Mouse (Mus musculus) brain, adult 2 months (tissue): ENCODE results near the gene Mrfap1.

ENCODE experiments used
- DNase-seq: peaks from one replicate; pipeline ENCODE4 v3.0.0; 2011; ENCODE audit warnings: low read depth, low spot score

The Mrfap1 gene

GRCm38 (mm10) chr5:36786052-36786451 lies 10.5 kb downstream of the Mrfap1 start:
- no peak for DNase-seq

GRCm38 (mm10) chr5:36779512-36779911 lies 17.1 kb downstream of the Mrfap1 start:
- no peak for DNase-seq

- DNase-seq: no peak
Observed at GRCm38 (mm10) chr5:36778901-36779300, 17.7 kb downstream of the Mrfap1 start.

- no peak for DNase-seq
Observed at GRCm38 (mm10) chr5:36777186-36777585, 19.4 kb downstream of the Mrfap1 start.

GRCm38 (mm10) chr5:36776021-36776575 lies 20.5 kb downstream of the Mrfap1 start:
- no peak for DNase-seq

GRCm38 (mm10) chr5:36775317-36775716 lies 21.3 kb downstream of the Mrfap1 start:
- DNase-seq: no peak

- DNase-seq: no peak
Observed at GRCm38 (mm10) chr5:36772586-36772985, 24.0 kb downstream of the Mrfap1 start.

GRCm38 (mm10) chr5:36769603-36770002 lies 27.0 kb downstream of the Mrfap1 start:
- DNase-seq: no peak

- peak; percentile 82 for DNase-seq
Observed at GRCm38 (mm10) chr5:36766958-36767703, 29.4 kb downstream of the Mrfap1 start.

- DNase-seq: no peak
Observed at GRCm38 (mm10) chr5:36759848-36760247, 36.7 kb downstream of the Mrfap1 start.

GRCm38 (mm10) chr5:36757033-36757432 lies 39.5 kb downstream of the Mrfap1 start:
- peak; percentile 52 for DNase-seq

GRCm38 (mm10) chr5:36750119-36751078 lies 46.2 kb downstream of the Mrfap1 start:
- peak; percentile 19 for DNase-seq

- peak; percentile 98 for DNase-seq
Observed at GRCm38 (mm10) chr5:36748536-36749061, 48.0 kb downstream of the Mrfap1 start, which contains the start of gene Bloc1s4. Bloc1s4 (minus strand) TSS chr5:36748650.

- DNase-seq: no peak
Observed at GRCm38 (mm10) chr5:36747794-36748535, 48.6 kb downstream of the Mrfap1 start.

- no peak for DNase-seq
Observed at GRCm38 (mm10) chr5:36747071-36747470, 49.5 kb downstream of the Mrfap1 start.
